Mouse (Mus musculus) frontal cortex, postnatal 25 days (tissue): ENCODE measurements around the gene Gon7.

ENCODE experiments used
- DNase-seq, 2 experiments: peaks; one replicate each; pipeline ENCODE4 v3.0.0; 2022; ENCODE audit warnings: low spot score in 2 of 2

The Gon7 gene

DNA sequence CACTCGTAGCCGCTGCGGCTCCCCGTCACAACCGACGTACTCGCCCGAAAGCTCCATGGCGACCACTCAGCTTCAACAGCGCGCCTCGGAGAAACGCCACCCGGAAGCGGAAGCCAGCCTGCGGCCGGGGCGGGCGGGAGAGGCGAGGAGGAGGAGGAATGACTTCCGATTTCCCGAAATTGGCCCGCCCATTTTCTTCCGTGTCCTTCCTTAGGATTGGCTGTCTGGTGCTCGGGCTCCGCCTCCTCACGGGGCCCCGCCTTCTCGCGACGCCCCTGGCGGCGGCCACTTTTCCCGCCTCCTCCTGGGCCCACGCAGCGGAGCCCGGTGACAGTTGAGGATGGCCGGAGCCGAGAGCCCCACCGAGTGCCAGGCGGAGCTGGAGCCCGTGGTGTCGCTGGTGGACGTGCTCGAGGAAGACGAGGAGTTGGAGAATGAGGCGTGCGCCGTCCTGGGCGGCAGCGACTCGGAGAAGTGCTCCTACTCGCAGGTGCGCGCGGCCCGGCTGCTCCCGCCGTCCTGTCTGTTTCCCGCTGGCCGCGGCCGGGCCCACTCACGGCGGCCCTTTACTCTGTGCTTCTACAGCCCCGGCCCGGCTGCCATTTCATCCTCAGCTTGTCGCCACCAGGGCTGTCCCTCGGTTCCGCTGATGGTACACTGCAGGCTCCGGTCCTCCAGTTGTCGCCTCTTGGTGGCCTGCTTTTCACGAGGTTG is at the start of gene Gon7, which contains the start of the genes Gm28051 and Ubr7:
Gon7 (minus strand) TSS at position 115 of the 714 bp plus-strand sequence.
Gm28051 (minus strand) TSS at position 77 of the 714 bp plus-strand sequence.
Ubr7 (plus strand) TSS at position 279 of the 714 bp plus-strand sequence.
- peak; percentile 84 to 94 for DNase-seq

DNA sequence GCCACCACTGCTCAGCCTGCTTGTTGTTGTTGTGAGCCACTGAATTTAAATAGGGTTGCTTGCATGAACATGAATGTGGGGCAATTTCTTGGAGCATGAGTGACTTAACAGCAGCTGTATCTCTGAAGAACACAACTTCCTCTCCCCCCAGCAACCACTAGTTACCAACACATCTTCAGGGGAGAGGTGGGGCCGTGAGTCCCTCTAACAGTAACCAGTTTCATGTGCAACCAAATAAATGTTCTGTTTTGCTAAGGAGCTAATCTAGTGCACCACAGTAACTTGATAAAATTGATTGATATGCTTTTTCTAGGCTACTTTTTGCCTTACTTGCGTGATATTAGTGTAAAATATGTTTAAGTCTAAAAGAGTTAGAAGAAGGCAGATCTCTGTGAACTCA is 41.9 kb upstream of the Gon7 start:
- no peak for DNase-seq

- no peak for DNase-seq
Observed at GRCm38 (mm10) chr12:102787927-102788326, 30.3 kb upstream of the Gon7 start.

DNA sequence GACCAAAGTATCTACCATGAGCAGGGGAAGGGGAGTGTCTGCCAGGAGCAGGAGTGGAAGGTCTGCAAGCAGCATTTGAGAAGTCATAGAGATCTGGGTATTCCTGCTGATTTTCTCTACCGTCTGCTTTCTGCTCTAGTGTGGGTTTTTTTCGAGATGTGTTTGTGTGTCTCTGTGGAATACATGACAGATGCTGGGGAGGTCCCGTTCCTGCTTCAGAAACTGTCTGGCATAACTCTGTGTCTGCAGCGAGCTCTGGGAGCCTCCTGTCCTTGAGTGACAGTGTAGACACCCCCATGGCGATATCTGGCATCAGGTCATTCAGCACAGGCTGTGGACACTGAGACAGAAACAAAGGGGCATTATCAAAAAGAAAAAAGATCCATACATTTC is 28.0 kb upstream of the Gon7 start:
- DNase-seq: no peak

- no peak for DNase-seq
Observed at GRCm38 (mm10) chr12:102784899-102785592, 27.4 kb upstream of the Gon7 start.

DNA sequence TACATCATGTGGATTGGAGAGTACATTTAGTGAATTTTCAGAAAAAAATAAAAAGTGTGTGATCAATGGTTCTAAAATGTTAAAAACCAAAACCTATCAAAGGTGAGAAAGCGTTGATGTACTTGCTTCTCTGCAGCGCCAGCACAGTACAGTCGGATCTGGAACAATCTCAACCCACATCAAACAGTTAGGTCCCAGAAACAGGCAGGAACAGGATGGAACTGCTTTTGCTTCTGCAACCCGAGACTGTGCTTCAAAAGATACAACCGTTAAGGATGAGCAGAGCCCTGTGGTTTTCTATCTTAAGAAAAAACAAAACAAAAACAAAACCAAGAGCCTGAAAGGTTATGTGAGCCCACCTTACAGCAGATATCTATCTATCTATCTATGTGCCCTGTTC is 25.2 kb upstream of the Gon7 start:
- DNase-seq: no peak

DNA sequence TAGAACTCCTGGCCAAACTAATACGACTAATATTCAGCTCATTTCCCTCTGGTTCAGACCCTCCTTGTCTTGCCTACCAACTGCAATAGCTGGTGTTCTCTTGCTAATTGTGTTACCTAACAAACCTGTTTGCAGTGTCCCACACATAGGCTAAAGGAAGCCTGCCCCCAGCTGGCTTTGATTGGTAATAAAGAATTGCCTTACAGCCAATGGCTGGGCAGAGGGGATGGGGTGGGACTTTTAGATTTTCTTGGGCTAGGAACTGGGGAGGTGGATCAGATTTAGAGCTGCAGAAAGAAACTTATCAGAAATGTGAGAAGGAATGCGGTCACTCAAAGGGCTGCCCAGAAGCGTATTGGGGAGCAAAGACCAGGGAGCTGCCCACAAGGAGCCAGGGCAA is 21.8 kb upstream of the Gon7 start:
- no peak for DNase-seq

- DNase-seq: no peak
Observed at GRCm38 (mm10) chr12:102778151-102778550, 20.5 kb upstream of the Gon7 start.

GRCm38 (mm10) chr12:102776035-102776434 is 18.4 kb upstream of the Gon7 start:
- DNase-seq: no peak

GRCm38 (mm10) chr12:102772676-102773075 is 15.1 kb upstream of the Gon7 start:
- DNase-seq: no peak

DNA sequence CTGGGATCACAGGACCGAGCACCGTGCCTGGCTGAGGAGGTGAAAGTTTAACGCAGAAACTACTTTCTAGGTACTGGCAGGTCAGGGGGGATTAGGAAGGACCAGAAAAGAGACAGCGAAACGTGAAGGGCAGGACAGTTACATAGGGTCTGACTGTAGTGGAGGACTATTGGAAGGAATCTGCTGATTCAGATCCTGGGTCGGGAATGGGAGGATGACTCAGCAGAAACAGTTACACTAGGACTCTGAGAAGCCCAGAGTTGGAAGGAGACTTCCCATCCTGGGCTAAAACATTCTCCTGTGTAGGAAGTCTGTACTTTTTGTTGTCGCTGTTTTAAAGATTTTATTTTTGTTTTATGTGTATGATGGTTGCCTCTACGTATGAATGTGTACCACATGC is 14.0 kb upstream of the Gon7 start:
- no peak for DNase-seq

GRCm38 (mm10) chr12:102769000-102769399 is 11.4 kb upstream of the Gon7 start:
- no peak for DNase-seq

DNA sequence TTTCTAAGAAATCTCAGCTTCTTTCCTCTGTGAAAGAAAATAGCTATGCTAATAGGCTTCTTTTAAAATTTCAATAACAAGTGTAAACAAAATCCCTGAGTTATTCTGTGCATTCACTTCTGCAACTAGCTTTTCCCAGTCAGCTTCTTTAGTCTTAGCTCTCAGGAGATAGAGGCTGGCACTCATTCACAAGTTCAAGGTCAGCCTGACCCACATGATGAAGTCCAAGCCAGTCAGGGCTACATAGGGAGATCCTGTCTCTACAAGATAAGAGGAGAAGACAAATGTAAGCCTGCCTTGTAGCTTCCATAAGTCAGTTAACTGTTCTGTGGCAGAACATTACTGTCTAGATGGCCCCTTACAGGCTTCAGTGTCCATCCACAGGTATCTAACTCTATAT is 6.1 kb upstream of the Gon7 start:
- DNase-seq: no peak

- no peak for DNase-seq
Observed at GRCm38 (mm10) chr12:102761668-102762067, 4.1 kb upstream of the Gon7 start.

- no peak for DNase-seq
Observed at GRCm38 (mm10) chr12:102758936-102759335, 1.3 kb upstream of the Gon7 start.

GRCm38 (mm10) chr12:102758403-102758756 is 777 bp upstream of the Gon7 start, which contains the start of gene Gm20604:
TSS of gene Gm20604 (minus strand) at chr12:102758672.
- no peak for DNase-seq

GRCm38 (mm10) chr12:102757055-102757688 is 431 bp downstream of the Gon7 start:
- no peak for DNase-seq

GRCm38 (mm10) chr12:102756304-102756703 is 1.3 kb downstream of the Gon7 start:
- DNase-seq: no peak

DNA sequence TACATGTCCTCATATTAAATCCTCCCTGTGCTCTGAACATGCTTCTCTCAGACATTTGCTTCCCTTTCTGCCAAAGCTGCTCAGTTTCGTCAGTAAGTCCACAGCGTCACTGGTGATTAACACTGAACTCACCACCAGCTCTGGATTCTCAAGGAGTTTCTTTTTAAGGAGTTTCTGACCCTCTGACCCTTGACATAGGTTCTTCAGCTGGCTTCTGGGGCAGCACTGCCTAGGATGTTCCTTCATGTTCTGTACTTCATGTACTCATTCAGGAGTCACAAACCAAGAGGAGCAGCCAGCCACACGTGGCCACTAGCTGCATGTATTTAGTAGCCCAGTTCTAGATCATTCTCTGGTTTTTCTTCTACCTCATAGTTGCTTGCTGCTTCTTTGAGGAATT is 9.3 kb downstream of the Gon7 start:
- DNase-seq: no peak

- no peak for DNase-seq
Observed at GRCm38 (mm10) chr12:102744839-102745238, 12.8 kb downstream of the Gon7 start.

DNA sequence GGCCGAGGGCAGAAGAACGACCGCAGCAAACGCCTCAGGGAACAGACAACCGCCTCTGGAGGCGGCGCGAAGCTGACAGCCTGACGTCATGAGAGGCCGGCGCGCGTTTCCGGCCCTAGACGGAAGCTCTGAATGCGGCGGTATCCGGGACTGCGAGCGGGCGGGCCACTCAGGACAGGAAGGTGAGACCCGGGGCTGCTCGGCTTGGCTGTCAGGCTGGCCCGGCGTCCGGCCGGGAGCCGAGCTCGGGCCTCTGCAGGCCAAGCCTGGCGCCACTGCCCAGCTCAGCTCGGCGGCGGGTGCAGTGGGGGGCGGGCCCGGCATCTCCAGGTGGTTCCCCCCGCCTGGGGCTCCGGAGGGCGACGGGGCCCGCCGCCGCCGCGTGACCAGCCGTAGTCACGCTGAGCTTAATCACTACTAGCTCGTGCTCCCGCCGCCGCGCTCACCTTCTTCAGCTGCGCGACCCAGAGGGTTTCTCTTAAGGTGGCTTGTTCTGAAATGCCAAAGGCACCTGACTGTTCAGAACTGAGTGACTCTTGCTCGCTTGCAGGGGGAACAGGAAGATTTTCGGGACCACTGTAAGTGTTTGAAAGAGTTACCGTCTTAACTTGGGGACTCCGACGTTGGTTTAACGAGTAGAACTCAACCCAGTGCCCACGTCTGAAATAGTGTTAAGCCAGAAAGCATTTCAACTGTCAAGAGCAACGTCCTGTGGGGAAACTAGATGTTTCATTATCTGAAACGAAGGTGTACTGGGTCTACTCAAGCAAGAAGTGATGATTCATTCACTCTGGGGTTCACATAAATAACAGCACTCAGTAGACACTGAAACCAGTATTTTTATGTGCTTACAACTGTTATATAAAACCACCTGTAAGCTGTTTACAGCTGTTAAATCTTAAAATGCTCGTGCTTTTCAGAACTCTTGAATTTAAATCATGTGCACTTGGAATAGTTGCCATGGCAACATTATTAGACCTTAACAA is 13.7 kb downstream of the Gon7 start, which contains the start of the genes Moap1 and Tmem251:
Moap1 (minus strand) TSS at position 73 of the 986 bp plus-strand sequence.
Tmem251 (plus strand) TSS at position 174 of the 986 bp plus-strand sequence.
- peak; percentile 75 to 83 for DNase-seq
